Comparison of ENCODE assay signal across 8 mouse cellular contexts in the genomic region with DNA sequence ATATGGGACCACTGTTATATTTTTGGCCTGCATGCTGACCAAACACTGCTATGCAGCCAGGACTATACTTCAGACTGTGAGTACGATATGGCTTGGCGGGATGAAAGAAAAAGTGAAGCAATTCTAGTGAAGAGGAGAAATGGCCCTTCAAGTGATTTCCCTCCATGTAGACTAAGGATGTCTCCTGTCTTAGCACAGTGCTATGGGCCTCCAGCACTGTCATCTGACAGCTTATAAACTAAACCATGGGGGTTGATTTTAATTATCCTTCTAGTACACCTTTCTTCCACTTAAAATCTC. TPM values are rescaled to one million over a fixed set of nuclear protein-coding genes. Genes with fewer than 3 reads are reported as not detected.
A peak's percentile ranks its signal among the peaks of the same experiment; 100 is the strongest.
DNase-seq lines count a peak whose midpoint lies in the region; ATAC-seq lines count a peak whose summit lies in the region.
"Had no signal": no experiment of that assay in that cellular context is flagged by ENCODE, and none has a peak within 500 bp of the region (broad histone marks: within the 10 kb centered on the region; RNA-seq: fewer than 3 reads in every experiment).

No protein-coding gene starts in this region.

- peak overlapping the region; percentile 99 for H3K4me3 ChIP-seq in lung, embryonic 15.5 days
- H3K4me3 ChIP-seq in embryonic facial prominence, embryonic 14.5 days (ENCODE audit: low read depth, low read length) = peak overlapping the region; percentile 84
- no peak overlapping the region for H3K4me3 ChIP-seq in hindbrain, embryonic 15.5 days
- H3K4me3 ChIP-seq in midbrain, embryonic 15.5 days = peak overlapping the region; percentile 90; the same call in 1 of the 2 replicates

- H3K4me1 ChIP-seq in lung, embryonic 15.5 days = peaks cover 18% of the 10 kb centered on the region
- H3K4me1 ChIP-seq in embryonic facial prominence, embryonic 14.5 days (ENCODE audit: control insufficient read depth, insufficient read depth, low read length) = peaks cover 13% of the 10 kb centered on the region; the same call in 1 of the 2 replicates
- H3K4me1 ChIP-seq in hindbrain, embryonic 15.5 days (replicated peaks) = peaks cover 20% of the 10 kb centered on the region
- H3K4me1 ChIP-seq in midbrain, embryonic 15.5 days = peaks cover 22% of the 10 kb centered on the region

- no peak for ATAC-seq in lung, embryonic 15.5 days (ENCODE audit: borderline replicate concordance, extremely low read depth, low FRiP score, low TSS enrichment)
- no peak for ATAC-seq in embryonic facial prominence, embryonic 14.5 days (ENCODE audit: low read depth)
- ATAC-seq in hindbrain, embryonic 15.5 days (ENCODE audit: low FRiP score, low read depth) = no peak
- ATAC-seq in midbrain, embryonic 15.5 days (replicated peaks) = no peak

- peak overlapping the region; percentile 73 for H3K4me2 ChIP-seq in lung, embryonic 15.5 days
- H3K4me2 ChIP-seq in embryonic facial prominence, embryonic 14.5 days (ENCODE audit: low read depth, low read length) = peak overlapping the region; percentile 67
- peak overlapping the region; percentile 88; the same call in 1 of the 2 replicates for H3K4me2 ChIP-seq in hindbrain, embryonic 15.5 days
- no peak overlapping the region for H3K4me2 ChIP-seq in midbrain, embryonic 15.5 days

- peak overlapping the region; percentile 95; the same call in 1 of the 2 replicates for H3K9ac ChIP-seq in lung, embryonic 15.5 days
- H3K9ac ChIP-seq in embryonic facial prominence, embryonic 14.5 days (ENCODE audit: low read depth, low read length) = peak overlapping the region; percentile 89; the same call in 1 of the 2 replicates
- no peak overlapping the region for H3K9ac ChIP-seq in hindbrain, embryonic 15.5 days
- H3K9ac ChIP-seq in midbrain, embryonic 15.5 days = no peak overlapping the region

- no peaks in the 10 kb centered on the region for H3K27me3 ChIP-seq in lung, embryonic 15.5 days
- H3K27me3 ChIP-seq in embryonic facial prominence, embryonic 14.5 days (replicated peaks; ENCODE audit: control insufficient read depth, insufficient read depth, low read length) = no peaks in the 10 kb centered on the region
- H3K27me3 ChIP-seq in hindbrain, embryonic 15.5 days = no peaks in the 10 kb centered on the region
- H3K27me3 ChIP-seq in midbrain, embryonic 15.5 days (replicated peaks) = no peaks in the 10 kb centered on the region

- DNase-seq in lung, adult 18-20 months = no peak
- DNase-seq in embryonic facial prominence, embryonic 14.5 days (ENCODE audit: low spot score) = no peak
- no peak for DNase-seq in urinary bladder, postnatal 14 days (ENCODE audit: low spot score)
- DNase-seq in right cerebral cortex, adult 2 months (ENCODE audit: low spot score in 2 of 2) = no peak
- DNase-seq: kidney, postnatal 10 days had no signal

- H3K36me3 ChIP-seq in lung, embryonic 15.5 days = peaks cover 19% of the 10 kb centered on the region
- peaks cover 20% of the 10 kb centered on the region for H3K36me3 ChIP-seq in embryonic facial prominence, embryonic 14.5 days (ENCODE audit: control insufficient read depth, insufficient read depth, low read length)
- H3K36me3 ChIP-seq in hindbrain, embryonic 15.5 days = peaks cover 18% of the 10 kb centered on the region
- H3K36me3 ChIP-seq in midbrain, embryonic 15.5 days (replicated peaks) = peaks cover 8% of the 10 kb centered on the region

- H3K27ac ChIP-seq in lung, embryonic 15.5 days = no peak overlapping the region
- H3K27ac ChIP-seq in embryonic facial prominence, embryonic 14.5 days (replicated peaks; ENCODE audit: low read depth, low read length) = no peak overlapping the region
- no peak overlapping the region for H3K27ac ChIP-seq in hindbrain, embryonic 15.5 days (replicated peaks)
- H3K27ac ChIP-seq in midbrain, embryonic 15.5 days = no peak overlapping the region

- WGBS in lung, embryonic 15.5 days = 79% methylated on average over 2 of the region's 2 CpGs
- WGBS in embryonic facial prominence, embryonic 14.5 days = 79% methylated on average over 2 of the region's 2 CpGs
- 94% methylated on average over 2 of the region's 2 CpGs for WGBS in hindbrain, embryonic 15.5 days
- WGBS in midbrain, embryonic 15.5 days = 97% methylated on average over 2 of the region's 2 CpGs

- H3K9me3 ChIP-seq in lung, embryonic 15.5 days = no peaks in the 10 kb centered on the region
- no peaks in the 10 kb centered on the region for H3K9me3 ChIP-seq in embryonic facial prominence, embryonic 14.5 days (ENCODE audit: control insufficient read depth, low read length)
- no peaks in the 10 kb centered on the region for H3K9me3 ChIP-seq in hindbrain, embryonic 15.5 days
- H3K9me3 ChIP-seq in midbrain, embryonic 15.5 days = no peaks in the 10 kb centered on the region

RNA-seq across cellular contexts. Expression of a gene that starts 1.4 kb away (rescaled TPM):
- 74.7 and 75.8 TPM in 2 replicates for polyA plus RNA-seq in lung, embryonic 15.5 days (2015; fragmentation: Nextera tagmentation; extraction: Ambion mirVana)
- 50.6 and 59.6 TPM in 2 replicates for polyA plus RNA-seq in embryonic facial prominence, embryonic 14.5 days (2014; fragmentation: Nextera tagmentation; extraction: Ambion mirVana)
- polyA plus RNA-seq in hindbrain, embryonic 15.5 days (2015; fragmentation: Nextera tagmentation; extraction: Ambion mirVana) = 31.4 and 33.4 TPM in 2 replicates
- 33.7 and 34.7 TPM in 2 replicates for polyA plus RNA-seq in midbrain, embryonic 15.5 days (2015; fragmentation: Nextera tagmentation; extraction: Ambion mirVana)

RNA-seq across cellular contexts. Expression of a gene that starts 45.0 kb away (rescaled TPM):
- polyA plus RNA-seq in lung, embryonic 15.5 days (2015; fragmentation: Nextera tagmentation; extraction: Ambion mirVana) = 17.5 and 18.5 TPM in 2 replicates
- 15.5 and 19.4 TPM in 2 replicates for polyA plus RNA-seq in embryonic facial prominence, embryonic 14.5 days (2014; fragmentation: Nextera tagmentation; extraction: Ambion mirVana)
- 29.4 and 32.4 TPM in 2 replicates for polyA plus RNA-seq in hindbrain, embryonic 15.5 days (2015; fragmentation: Nextera tagmentation; extraction: Ambion mirVana)
- 34.4 and 37.1 TPM in 2 replicates for polyA plus RNA-seq in midbrain, embryonic 15.5 days (2015; fragmentation: Nextera tagmentation; extraction: Ambion mirVana)

RNA-seq across cellular contexts. Expression of a gene that starts 54.7 kb away (rescaled TPM):
- polyA plus RNA-seq in lung, embryonic 15.5 days (2015; fragmentation: Nextera tagmentation; extraction: Ambion mirVana) = 212 and 219 TPM in 2 replicates
- 202 and 204 TPM in 2 replicates for polyA plus RNA-seq in embryonic facial prominence, embryonic 14.5 days (2014; fragmentation: Nextera tagmentation; extraction: Ambion mirVana)
- 158 TPM in 2 replicates for polyA plus RNA-seq in hindbrain, embryonic 15.5 days (2015; fragmentation: Nextera tagmentation; extraction: Ambion mirVana)
- 166 and 168 TPM in 2 replicates for polyA plus RNA-seq in midbrain, embryonic 15.5 days (2015; fragmentation: Nextera tagmentation; extraction: Ambion mirVana)

Comparison
In these comparisons a context has a peak if more than half of its experiments do, and no peak if none do; other contexts are left out.
1. H3K9ac ChIP-seq: peak in lung, embryonic 15.5 days (single experiment) and embryonic facial prominence, embryonic 14.5 days (single experiment); none in hindbrain, embryonic 15.5 days (single experiment) and midbrain, embryonic 15.5 days (single experiment).